Mouse (Mus musculus): ENCODE data around the gene Ddx1.
A peak's percentile ranks its signal among the peaks of the same experiment; 100 is the strongest.

The Ddx1 gene

GRCm38 (mm10) chr12:13248691-13249572 lies at the start of gene Ddx1:
TSS of gene Ddx1 (minus strand) at chr12:13249213.
- DNase-seq (ENCODE audit: low spot score) = peak; percentile 61

GRCm38 (mm10) chr12:13293421-13293881 lies 44.4 kb upstream of the Ddx1 start:
- DNase-seq (ENCODE audit: low spot score) = no peak

GRCm38 (mm10) chr12:13291453-13291852 lies 42.4 kb upstream of the Ddx1 start:
- no peak for DNase-seq (ENCODE audit: low spot score)

- DNase-seq (ENCODE audit: low spot score) = no peak
Measured at GRCm38 (mm10) chr12:13269570-13270390, 20.8 kb upstream of the Ddx1 start.

- peak; percentile 76 for DNase-seq (ENCODE audit: low spot score)
Measured at GRCm38 (mm10) chr12:13268826-13269449, 19.9 kb upstream of the Ddx1 start, which contains the start of gene Nbas. TSS of gene Nbas (plus strand) at chr12:13269133.

- DNase-seq (ENCODE audit: low spot score) = no peak
Measured at GRCm38 (mm10) chr12:13268412-13268811, 19.4 kb upstream of the Ddx1 start.

- DNase-seq (ENCODE audit: low spot score) = no peak
Measured at GRCm38 (mm10) chr12:13255701-13256100, 6.7 kb upstream of the Ddx1 start.

GRCm38 (mm10) chr12:13255068-13255467 lies 6.1 kb upstream of the Ddx1 start:
- no peak for DNase-seq (ENCODE audit: low spot score)

- DNase-seq (ENCODE audit: low spot score) = no peak
Measured at GRCm38 (mm10) chr12:13249573-13249919, 533 bp upstream of the Ddx1 start.

- no peak for DNase-seq (ENCODE audit: low spot score)
Measured at GRCm38 (mm10) chr12:13242453-13242852, 6.6 kb downstream of the Ddx1 start.

GRCm38 (mm10) chr12:13218101-13218514 lies 30.9 kb downstream of the Ddx1 start:
- DNase-seq (ENCODE audit: low spot score) = no peak

- no peak for DNase-seq (ENCODE audit: low spot score)
Measured at GRCm38 (mm10) chr12:13217568-13217967, 31.4 kb downstream of the Ddx1 start.

- DNase-seq (ENCODE audit: low spot score) = no peak
Measured at GRCm38 (mm10) chr12:13216501-13217103, 32.4 kb downstream of the Ddx1 start.

GRCm38 (mm10) chr12:13214345-13215278 lies 34.4 kb downstream of the Ddx1 start:
- DNase-seq (ENCODE audit: low spot score) = peak; percentile 68

- DNase-seq (ENCODE audit: low spot score) = no peak
Measured at GRCm38 (mm10) chr12:13211746-13212482, 37.1 kb downstream of the Ddx1 start.

GRCm38 (mm10) chr12:13209692-13210377 lies 39.2 kb downstream of the Ddx1 start:
- no peak for DNase-seq (ENCODE audit: low spot score)

GRCm38 (mm10) chr12:13208983-13209451 lies 40.0 kb downstream of the Ddx1 start:
- no peak for DNase-seq (ENCODE audit: low spot score)

- no peak for DNase-seq (ENCODE audit: low spot score)
Measured at GRCm38 (mm10) chr12:13208517-13208916, 40.5 kb downstream of the Ddx1 start.

- DNase-seq (ENCODE audit: low spot score) = no peak
Measured at GRCm38 (mm10) chr12:13207099-13207498, 41.9 kb downstream of the Ddx1 start.

Data from ovary, postnatal 10 days (tissue).